Mouse (Mus musculus) liver, adult 2 months (tissue): Measurements from ENCODE around the gene 1700003H04Rik.

Source experiments
- CTCF ChIP-seq: fragments of 200-500 bp; IDR thresholded peaks from 2 replicates; pipeline ENCODE4 v1.5.1; 2011; ENCODE audit warnings: low read depth, low read length, control low read depth
- POLR2A ChIP-seq: fragments of 200-500 bp; IDR thresholded peaks from 2 replicates; pipeline ENCODE4 v1.6.1; 2011; ENCODE audit warnings: low read length, control low read depth; ENCODE audit not compliant: insufficient read depth; ENCODE audit errors: extremely low read depth

DNA sequence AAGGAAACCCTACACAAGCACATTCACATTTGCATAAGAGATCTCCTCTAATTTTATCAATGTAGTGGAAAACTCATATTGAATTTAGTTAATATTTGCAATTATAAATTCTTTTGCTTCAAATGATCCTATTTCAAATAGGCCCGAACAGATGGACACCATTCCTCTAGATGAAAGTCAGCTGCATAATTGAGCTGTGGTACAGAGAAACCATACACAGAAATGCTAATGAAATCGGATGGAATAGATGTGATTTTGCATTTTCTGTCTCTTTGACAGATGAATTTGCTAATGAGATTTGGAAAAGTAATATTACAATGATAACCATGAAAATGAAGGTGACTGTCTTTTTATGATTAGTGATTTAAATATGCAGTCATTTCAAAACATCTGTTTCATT is 62.1 kb downstream of the 1700003H04Rik start:
- TF ChIP-seq CTCF: no peak
- no peak for TF ChIP-seq POLR2A
